Mouse (Mus musculus) thymus, adult 2 months (tissue): ENCODE results near the gene Madcam1. TPM values are rescaled to one million over a fixed set of nuclear protein-coding genes. Genes with fewer than 3 reads are reported as not detected.

ENCODE experiments used
- DNase-seq: peaks from one replicate; pipeline ENCODE4 v3.0.0; 2021
- H3K27ac ChIP-seq: fragments of 200-500 bp; 2 replicates; pipeline ENCODE4 v1.5.1; 2012; ENCODE audit warnings: low read length, control low read depth; ENCODE audit not compliant: control insufficient read depth, insufficient read depth
- H3K27me3 ChIP-seq: fragments of 200-500 bp; 2 replicates; pipeline ENCODE4 v1.6.1; 2012; ENCODE audit warnings: mild to moderate bottlenecking, low read length, moderate library complexity, mixed read lengths; ENCODE audit not compliant: control insufficient read depth, insufficient read depth
- H3K36me3 ChIP-seq: fragments of 200-500 bp; 2 replicates; pipeline ENCODE4 v1.6.1; 2012; ENCODE audit warnings: mild to moderate bottlenecking, low read length, moderate library complexity; ENCODE audit not compliant: control insufficient read depth, insufficient read depth
- H3K4me1 ChIP-seq: fragments of 200-500 bp; replicated peaks from 2 replicates; pipeline ENCODE4 v1.6.1; 2012; ENCODE audit warnings: low read length; ENCODE audit not compliant: control insufficient read depth, insufficient read depth
- H3K4me3 ChIP-seq: fragments of 200-500 bp; 2 replicates; pipeline ENCODE4 v1.5.1; 2012; ENCODE audit warnings: mild to moderate bottlenecking, low read length, control low read depth, moderate library complexity; ENCODE audit not compliant: control insufficient read depth, insufficient read depth
- CTCF ChIP-seq: fragments of 200-500 bp; IDR thresholded peaks from 2 replicates; pipeline ENCODE4 v1.5.1; 2012; ENCODE audit warnings: mild to moderate bottlenecking, control low read depth, low read length, moderate library complexity, borderline replicate concordance; ENCODE audit not compliant: control insufficient read depth, poor library complexity, insufficient read depth; ENCODE audit errors: extremely low read depth
- POLR2A ChIP-seq: fragments of 200-500 bp; IDR thresholded peaks from 2 replicates; pipeline ENCODE4 v1.6.1; 2012; ENCODE audit warnings: mild to moderate bottlenecking, low read length, control low read depth, moderate library complexity; ENCODE audit not compliant: control insufficient read depth, poor library complexity, insufficient read depth; ENCODE audit errors: extremely low read depth
- WGBS: fragments of 180-500 bp; shearing (Covaris S2); methylation state at CpG from one replicate; pipeline ENCODE4 v1.1.7; 2018; 5-methylcytosine and 5-hydroxymethylcytosine counted together
- polyA plus RNA-seq: library from polyadenylated mRNA; depleted of rRNA; stranded (reverse); fragments of >200 nt; gene quantifications from 2 replicates; pipeline ENCODE4 v1.2.3, GENCODE M21; 2012

Madcam1 gene
- polyA plus RNA-seq, 1 experiment: 4.0 TPM

- Histone ChIP-seq H3K27me3 (no peaks in the 10 kb centered on the region; the same call in 1 of the 2 replicates), H3K4me3 (no peak overlapping the region), H3K4me1 (peaks cover 21% of the 10 kb centered on the region), H3K27ac (no peak overlapping the region), H3K36me3 (peaks cover 13% of the 10 kb centered on the region; the same call in 1 of the 2 replicates)
- TF ChIP-seq CTCF (no peak), POLR2A (no peak)
- 89% methylated on average over 7 of the region's 7 CpGs for WGBS
- no peak for DNase-seq
These were observed 44.9 kb downstream of the Madcam1 start for GRCm38 (mm10) chr10:79709307-79709706.

- WGBS: 97% methylated on average over 1 of the region's 1 CpGs
- Histone ChIP-seq H3K27ac (no peak overlapping the region), H3K27me3 (peaks cover 8% of the 10 kb centered on the region; the same call in 1 of the 2 replicates), H3K4me3 (no peak overlapping the region), H3K36me3 (peaks cover 13% of the 10 kb centered on the region; the same call in 1 of the 2 replicates), H3K4me1 (peaks cover 7% of the 10 kb centered on the region)
- no peak for TF ChIP-seq CTCF
- TF ChIP-seq POLR2A: no peak
- DNase-seq: peak; percentile 26
These were observed 47.7 kb downstream of the Madcam1 start for GRCm38 (mm10) chr10:79712029-79712428.

GRCm38 (mm10) chr10:79712499-79713126 lies 48.3 kb downstream of the Madcam1 start:
- Histone ChIP-seq H3K4me3 (no peak overlapping the region), H3K36me3 (peaks cover 13% of the 10 kb centered on the region; the same call in 1 of the 2 replicates), H3K27me3 (peaks cover 12% of the 10 kb centered on the region; the same call in 1 of the 2 replicates), H3K27ac (no peak overlapping the region), H3K4me1 (peaks cover 9% of the 10 kb centered on the region)
- 14% methylated on average over 6 of the region's 6 CpGs for WGBS
- peak; percentile 75 for DNase-seq
- no peak for TF ChIP-seq POLR2A
- 0 out of 2 replicates have a peak, but pooled peaks have one; percentile 55 for TF ChIP-seq CTCF

DNA sequence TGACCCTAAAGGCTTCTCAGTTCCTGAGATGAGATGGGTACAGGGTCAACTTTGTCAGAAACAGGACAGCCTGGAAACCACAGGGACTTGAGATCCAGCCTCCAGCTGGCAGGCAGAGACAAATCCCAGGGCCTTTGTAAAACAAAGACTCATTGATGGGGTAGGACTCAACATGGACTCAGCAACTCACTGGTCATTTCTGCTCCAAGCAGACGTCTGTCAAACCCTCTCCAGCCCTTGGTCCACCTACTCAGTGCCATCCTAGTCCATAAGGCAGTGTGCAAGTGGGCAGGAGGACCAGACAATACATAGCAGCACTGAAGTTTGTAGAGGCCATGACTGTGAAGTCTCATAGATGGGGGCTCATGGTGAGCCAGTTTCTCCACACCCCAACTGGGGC lies 48.8 kb downstream of the Madcam1 start:
- TF ChIP-seq CTCF (no peak), POLR2A (no peak)
- DNase-seq: no peak
- Histone ChIP-seq H3K36me3 (peaks cover 13% of the 10 kb centered on the region; the same call in 1 of the 2 replicates), H3K4me3 (no peak overlapping the region), H3K27me3 (peaks cover 14% of the 10 kb centered on the region; the same call in 1 of the 2 replicates), H3K27ac (no peak overlapping the region), H3K4me1 (peaks cover 12% of the 10 kb centered on the region)
- WGBS: 49% methylated on average over 1 of the region's 1 CpGs

DNA sequence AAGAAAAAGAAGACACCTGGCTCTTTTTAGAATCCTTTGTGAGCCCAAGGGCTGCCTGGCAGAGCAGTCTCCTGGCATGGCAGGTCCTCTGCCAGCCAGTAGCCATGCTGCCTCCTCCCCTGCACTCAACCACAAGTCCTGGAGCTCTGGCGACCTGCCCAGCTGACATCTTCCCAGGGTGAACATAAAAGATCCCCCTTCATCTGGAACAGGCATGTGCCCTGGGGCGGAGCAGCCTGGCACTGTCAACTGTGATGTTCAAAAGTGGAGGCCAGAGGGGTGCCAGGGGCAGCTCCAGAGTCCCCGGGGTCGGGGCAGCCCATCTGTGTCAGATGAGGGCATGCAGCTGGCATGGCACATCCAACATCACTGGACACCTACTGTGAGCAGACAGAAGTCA lies 50.6 kb downstream of the Madcam1 start:
- TF ChIP-seq CTCF (no peak), POLR2A (no peak)
- H3K4me3 ChIP-seq: no peak overlapping the region
- H3K27ac ChIP-seq: no peak overlapping the region
- H3K27me3 ChIP-seq: peaks cover 14% of the 10 kb centered on the region; the same call in 1 of the 2 replicates
- peaks cover 12% of the 10 kb centered on the region for H3K4me1 ChIP-seq
- no peak for DNase-seq
- 68% methylated on average over 4 of the region's 4 CpGs for WGBS
- peaks cover 9% of the 10 kb centered on the region; the same call in 1 of the 2 replicates for H3K36me3 ChIP-seq

DNA sequence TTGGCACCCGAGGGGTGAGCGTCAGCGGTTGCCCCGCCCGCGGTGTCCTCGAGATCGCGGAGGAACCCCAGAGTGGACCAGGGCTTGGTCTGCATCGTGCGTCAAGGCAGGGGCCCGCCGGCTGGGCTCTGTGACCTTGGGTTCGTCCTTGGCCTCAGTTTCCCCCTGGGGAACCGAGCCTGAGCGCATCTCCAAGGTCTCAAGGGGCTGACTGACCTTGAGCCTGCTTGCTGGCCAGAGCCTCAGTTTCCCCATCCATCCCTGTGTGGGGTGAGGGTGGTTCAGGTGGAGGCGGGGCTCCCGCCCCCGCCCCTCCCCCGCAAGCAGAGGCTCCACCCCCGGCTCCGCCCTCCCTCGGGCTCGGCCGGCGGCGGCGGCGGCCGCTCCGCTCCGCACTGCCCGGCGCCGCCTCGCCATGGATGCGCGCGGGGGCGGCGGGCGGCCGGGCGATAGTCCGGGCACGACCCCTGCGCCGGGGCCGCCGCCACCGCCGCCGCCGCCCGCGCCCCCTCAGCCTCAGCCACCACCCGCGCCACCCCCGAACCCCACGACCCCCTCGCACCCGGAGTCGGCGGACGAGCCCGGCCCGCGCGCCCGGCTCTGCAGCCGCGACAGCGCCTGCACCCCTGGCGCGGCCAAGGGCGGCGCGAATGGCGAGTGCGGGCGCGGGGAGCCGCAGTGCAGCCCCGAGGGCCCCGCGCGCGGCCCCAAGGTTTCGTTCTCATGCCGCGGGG lies 52.1 kb downstream of the Madcam1 start, which contains the start of gene Hcn2:
TSS of gene Hcn2 (plus strand) at position 381 of the 734 bp plus-strand sequence.
- TF ChIP-seq CTCF (no peak), POLR2A (no peak)
- Histone ChIP-seq H3K4me1 (peaks cover 12% of the 10 kb centered on the region), H3K27me3 (peaks cover 14% of the 10 kb centered on the region; the same call in 1 of the 2 replicates), H3K36me3 (no peaks in the 10 kb centered on the region), H3K4me3 (peak within 1 kb of the TSS; percentile 34), H3K27ac (no peak within 1 kb of the TSS)
- WGBS: 3% methylated on average over 69 of the region's 91 CpGs
- no peak for DNase-seq
